In the genomic region with DNA sequence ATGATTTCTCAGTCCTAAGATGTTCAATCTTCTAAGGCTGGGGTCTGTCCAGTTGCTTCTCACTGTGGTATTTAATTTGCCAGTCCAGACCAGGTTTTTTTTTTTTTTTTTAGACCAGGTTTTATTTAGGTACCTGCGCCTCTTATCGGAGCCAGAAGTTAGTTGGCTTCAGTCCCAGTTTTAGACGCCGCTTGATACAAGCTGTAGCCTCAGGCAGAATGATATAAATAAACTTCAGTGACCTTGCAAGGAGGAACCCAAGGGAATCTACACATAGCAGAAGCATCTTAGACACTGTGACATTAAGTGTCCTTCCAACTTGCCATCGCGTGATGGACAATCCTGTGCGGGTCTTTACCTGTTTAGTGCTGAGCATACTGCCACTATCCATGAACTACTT, we compare ENCODE assay signal across 15 mouse cellular contexts.
DNase-seq lines count a peak whose midpoint lies in the region; ATAC-seq and TF ChIP-seq lines count a peak whose summit lies in the region.
"Had no signal": no experiment of that assay in that cellular context is flagged by ENCODE, and none has a peak within 500 bp of the region (broad histone marks: within the 10 kb centered on the region; RNA-seq: fewer than 3 reads in every experiment).

No protein-coding gene starts in this region.

- ATAC-seq in hindbrain, postnatal 0 days = no peak
- ATAC-seq: forebrain, embryonic 13.5 days had no signal

- DNase-seq in hindbrain, postnatal 0 days (ENCODE audit: low spot score) = peak; percentile 41
- no peak for DNase-seq in hindbrain, embryonic 10.5 days (ENCODE audit: low spot score)
- DNase-seq in brain, adult 2 months (ENCODE audit: low read depth, low spot score) = peak; percentile 80
- peak; percentile 16 to 49 for DNase-seq in heart, adult 9 months (ENCODE audit: low spot score in 2 of 2)
- peak; percentile 36 to 60 for DNase-seq in heart, postnatal 10 days
- DNase-seq in gastrocnemius, postnatal 25 days = no peak
- DNase-seq in right cerebral cortex, postnatal 36 days (ENCODE audit: low spot score in 2 of 2) = no peak
- no peak for DNase-seq in embryo, embryonic 9.5 days (ENCODE audit: extremely low spot score)
- DNase-seq: adrenal gland, postnatal 10 days; thymus, postnatal 25 days had no signal

- no peaks in the 10 kb centered on the region for H3K4me1 ChIP-seq in hindbrain, postnatal 0 days (ENCODE audit: insufficient read depth, low read length)
- no peaks in the 10 kb centered on the region for H3K4me1 ChIP-seq in hindbrain, embryonic 10.5 days (replicated peaks)
- H3K4me1 ChIP-seq: forebrain, embryonic 13.5 days; limb, embryonic 12.5 days had no signal

- no peak overlapping the region for H3K4me3 ChIP-seq in hindbrain, postnatal 0 days (ENCODE audit: low read length)
- no peak overlapping the region for H3K4me3 ChIP-seq in hindbrain, embryonic 10.5 days
- H3K4me3 ChIP-seq: forebrain, embryonic 13.5 days; limb, embryonic 12.5 days had no signal

- H3K9me3 ChIP-seq in hindbrain, postnatal 0 days (ENCODE audit: low read length) = no peaks in the 10 kb centered on the region
- H3K9me3 ChIP-seq in hindbrain, embryonic 10.5 days = no peaks in the 10 kb centered on the region
- H3K9me3 ChIP-seq: forebrain, embryonic 13.5 days; G1E; limb, embryonic 12.5 days had no signal

- H3K9ac ChIP-seq in hindbrain, postnatal 0 days (replicated peaks; ENCODE audit: low read length) = no peak overlapping the region
- H3K9ac ChIP-seq: forebrain, embryonic 13.5 days; limb, embryonic 12.5 days; liver, embryonic 14.5 days had no signal

- H3K4me2 ChIP-seq in hindbrain, postnatal 0 days (ENCODE audit: low read depth, low read length) = no peak overlapping the region
- H3K4me2 ChIP-seq: forebrain, embryonic 13.5 days; limb, embryonic 12.5 days had no signal

- no peaks in the 10 kb centered on the region for H3K36me3 ChIP-seq in hindbrain, postnatal 0 days (ENCODE audit: insufficient read depth, low read length)
- no peaks in the 10 kb centered on the region for H3K36me3 ChIP-seq in hindbrain, embryonic 10.5 days
- H3K36me3 ChIP-seq: G1E; limb, embryonic 12.5 days had no signal

- intact Hi-C loops in heart, postnatal 10 days (cut with DNase I) = loop anchor here (5.0 kb wide), 1 partner anchor 60 kb away; no protein-coding TSS in a partner anchor

- no peaks in the 10 kb centered on the region for H3K27me3 ChIP-seq in hindbrain, postnatal 0 days (ENCODE audit: insufficient read depth, low read length)
- no peaks in the 10 kb centered on the region for H3K27me3 ChIP-seq in hindbrain, embryonic 10.5 days (ENCODE audit: insufficient read depth, poor library complexity, severe bottlenecking)
- H3K27me3 ChIP-seq: forebrain, embryonic 13.5 days; limb, embryonic 12.5 days had no signal

- H3K27ac ChIP-seq in hindbrain, postnatal 0 days = no peak overlapping the region
- H3K27ac ChIP-seq in hindbrain, embryonic 10.5 days = no peak overlapping the region
- H3K27ac ChIP-seq: forebrain, embryonic 13.5 days; limb, embryonic 12.5 days; liver, embryonic 14.5 days; stomach, postnatal 0 days had no signal

- no peak for TF ChIP-seq CTCF in hindbrain, postnatal 0 days (IDR thresholded peaks at IDR 0.05; ENCODE audit: low read depth)

- 76% methylated on average over 7 of the region's 7 CpGs for WGBS in hindbrain, postnatal 0 days
- WGBS in hindbrain, embryonic 10.5 days = 97% methylated on average over 7 of the region's 7 CpGs

Comparison
In these comparisons a context has a peak if more than half of its experiments do, and no peak if none do; other contexts are left out.
1. DNase-seq: peak in hindbrain, postnatal 0 days (single experiment), brain, adult 2 months (single experiment), heart, adult 9 months (2 of 2) and heart, postnatal 10 days (2 of 2); none in hindbrain, embryonic 10.5 days (single experiment), gastrocnemius, postnatal 25 days (single experiment), right cerebral cortex, postnatal 36 days (0 of 2) and embryo, embryonic 9.5 days (single experiment).